Mouse (Mus musculus): Measurements from ENCODE around the gene Ttll7.
A peak's percentile ranks its signal among the peaks of the same experiment; 100 is the strongest.

The Ttll7 gene

GRCm38 (mm10) chr3:147000963-147001362, 148.8 kb downstream of the Ttll7 start:
- DNase-seq = no peak

GRCm38 (mm10) chr3:147001557-147001956, 149.4 kb downstream of the Ttll7 start:
- DNase-seq = no peak

- no peak for DNase-seq
Measured at GRCm38 (mm10) chr3:147016506-147016905, 164.3 kb downstream of the Ttll7 start.

GRCm38 (mm10) chr3:147019506-147019905, 167.3 kb downstream of the Ttll7 start:
- DNase-seq = no peak

- DNase-seq = no peak
Measured at GRCm38 (mm10) chr3:147026248-147026647, 174.1 kb downstream of the Ttll7 start.

GRCm38 (mm10) chr3:147028382-147028781, 176.2 kb downstream of the Ttll7 start:
- no peak for DNase-seq

- peak; percentile 5 for DNase-seq
Measured at GRCm38 (mm10) chr3:147029718-147030117, 177.6 kb downstream of the Ttll7 start.

- DNase-seq = no peak
Measured at GRCm38 (mm10) chr3:147030266-147030880, 178.2 kb downstream of the Ttll7 start.

All from kidney, postnatal 10 days (tissue).